Mouse (Mus musculus) G1E (cell line): Measurements from ENCODE around the gene Uggt1.

Experiments
- CTCF ChIP-seq: IDR thresholded peaks from 2 replicates; pipeline ENCODE4 v1.5.1; 2012; ENCODE audit warnings: low read depth, low read length, inconsistent platforms, mixed read lengths
- GATA1 ChIP-seq: IDR thresholded peaks from 2 replicates; pipeline ENCODE4 v1.6.1; 2012; ENCODE audit warnings: borderline replicate concordance, low read length, inconsistent platforms, mixed read lengths
- GATA2 ChIP-seq: IDR thresholded peaks from 2 replicates; pipeline ENCODE4 v1.6.1; 2012; ENCODE audit warnings: low read depth, low read length, inconsistent platforms, borderline replicate concordance
- TAL1 ChIP-seq: conservative IDR thresholded peaks from 2 replicates; pipeline ENCODE4 v1.6.1; 2012; ENCODE audit warnings: low read depth, low read length, inconsistent platforms, mixed read lengths

- TF ChIP-seq CTCF, result no peak
- no peak for TF ChIP-seq TAL1
- no peak for TF ChIP-seq GATA1
- no peak for TF ChIP-seq GATA2
These were observed 302 bp upstream of the Uggt1 start for GRCm38 (mm10) chr1:36244828-36245215.
